Mouse (Mus musculus): Measurements from ENCODE around the gene Slc10a7.

DNA sequence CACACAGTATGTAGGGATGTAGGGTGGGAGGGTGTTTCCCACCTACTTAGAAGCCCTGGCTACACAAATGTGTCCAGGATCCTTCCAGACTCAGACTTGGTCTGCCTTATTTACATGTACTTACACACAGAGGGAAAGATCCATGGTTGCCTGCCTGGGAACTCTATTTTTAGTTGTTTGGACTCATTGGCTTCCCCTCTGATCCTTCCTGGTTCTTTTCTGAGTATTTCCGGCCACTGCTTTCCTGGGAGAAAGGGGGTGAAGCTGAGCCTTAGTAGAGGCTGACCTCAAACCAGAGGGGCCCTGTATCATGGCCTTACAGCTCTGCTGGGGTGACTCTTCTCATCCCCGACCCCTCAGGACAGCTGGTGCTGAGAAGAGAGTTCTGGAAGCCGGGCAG, 232.3 kb downstream of the Slc10a7 start:
- TF ChIP-seq CTCF (IDR thresholded peaks at IDR 0.05; ENCODE audit: insufficient read depth, low read depth, low read length) (no peak), POLR2A (IDR thresholded peaks at IDR 0.05; ENCODE audit: insufficient read depth, low read depth, low read length) (no peak)

All from olfactory bulb, adult 2 months (tissue).